Mouse (Mus musculus) hindbrain, embryonic 15.5 days (tissue): ENCODE data around the gene Ttll3. TPM values are rescaled to one million over a fixed set of nuclear protein-coding genes. Genes with fewer than 3 reads are reported as not detected.

Experiments used
- ATAC-seq: fragments of 200-750 bp; cut with Nextera tagmentation; 2 replicates; pipeline ENCODE4 v1.8.0; 2017; ENCODE audit warnings: low read depth, moderate number of reproducible peaks, moderate TSS enrichment; ENCODE audit not compliant: low FRiP score
- H3K27ac ChIP-seq: fragments of 300-500 bp; sonication (generic); replicated peaks from 2 replicates; pipeline ENCODE4 v1.5.1; 2015; ENCODE audit warnings: mild to moderate bottlenecking, inconsistent platforms
- H3K27me3 ChIP-seq: fragments of 300-500 bp; sonication (generic); 2 replicates; pipeline ENCODE4 v1.6.1; 2015; ENCODE audit warnings: control low read depth, inconsistent platforms
- H3K36me3 ChIP-seq: fragments of 300-500 bp; sonication (generic); 2 replicates; pipeline ENCODE4 v1.6.1; 2015; ENCODE audit warnings: control low read depth, inconsistent platforms
- H3K4me1 ChIP-seq: fragments of 300-500 bp; sonication (generic); replicated peaks from 2 replicates; pipeline ENCODE4 v1.6.1; 2015; ENCODE audit warnings: control low read depth, inconsistent platforms
- H3K4me2 ChIP-seq: fragments of 300-500 bp; sonication (generic); 2 replicates; pipeline ENCODE4 v1.6.1; 2015; ENCODE audit warnings: moderate library complexity, mild to moderate bottlenecking, inconsistent platforms
- H3K4me3 ChIP-seq: fragments of 300-500 bp; sonication (generic); 2 replicates; pipeline ENCODE4 v1.5.1; 2015; ENCODE audit warnings: mild to moderate bottlenecking, inconsistent platforms
- H3K9ac ChIP-seq: fragments of 300-500 bp; sonication (generic); 2 replicates; pipeline ENCODE4 v1.6.1; 2015; ENCODE audit warnings: inconsistent platforms
- H3K9me3 ChIP-seq: fragments of 300-500 bp; sonication (generic); 2 replicates; pipeline ENCODE4 v1.6.1; 2016; ENCODE audit warnings: control low read depth, inconsistent platforms
- WGBS: fragments of 180-500 bp; shearing (Covaris S2); methylation state at CpG from one replicate; pipeline ENCODE4 v1.1.7; 2015; 5-methylcytosine and 5-hydroxymethylcytosine counted together
- polyA plus RNA-seq: library from polyadenylated mRNA; unstranded; fragments of >200 nt; fragmentation: Nextera tagmentation; extraction: Ambion mirVana; gene quantifications from 2 replicates; pipeline ENCODE4 v1.2.1, GENCODE M21; 2015

Ttll3 gene
- 11.1 and 11.3 TPM in 2 replicates for polyA plus RNA-seq

GRCm38 (mm10) chr6:113388960-113389359 is at the start of gene Ttll3:
TSS of gene Ttll3 (plus strand) at chr6:113389260.
- H3K9me3 ChIP-seq = no peaks in the 10 kb centered on the region
- H3K27me3 ChIP-seq = no peaks in the 10 kb centered on the region
- WGBS = 74% methylated on average over 8 of the region's 8 CpGs
- peaks cover 9% of the 10 kb centered on the region for H3K4me1 ChIP-seq
- no peak within 1 kb of the TSS for H3K9ac ChIP-seq
- H3K4me3 ChIP-seq = no peak within 1 kb of the TSS
- no peak within 1 kb of the TSS for H3K4me2 ChIP-seq
- peaks cover 61% of the 10 kb centered on the region for H3K36me3 ChIP-seq
- no peak within 1 kb of the TSS for H3K27ac ChIP-seq
- ATAC-seq = no peak

DNA sequence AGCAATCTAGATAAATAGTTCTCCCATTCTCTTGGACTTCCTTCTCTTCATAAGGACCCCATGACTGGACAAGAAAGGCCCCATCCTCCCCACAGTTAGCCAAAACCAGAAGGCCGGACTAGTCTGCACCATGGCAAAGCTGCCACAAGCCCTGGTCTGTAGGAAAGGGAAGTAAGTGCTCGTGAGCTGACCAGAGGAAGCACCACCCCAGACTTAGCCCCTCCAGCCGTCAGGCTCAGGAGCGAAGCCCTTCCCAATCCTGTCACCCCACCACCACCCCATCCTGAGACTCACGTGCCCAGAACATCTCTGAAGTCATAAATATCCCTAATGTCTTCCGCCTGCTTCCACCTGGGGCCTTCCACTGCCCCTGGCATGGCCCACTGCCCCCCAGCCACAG is 47.5 kb upstream of the Ttll3 start:
- Histone ChIP-seq H3K4me1 (peaks cover 31% of the 10 kb centered on the region), H3K27ac (peak overlapping the region; percentile 45), H3K9ac (no peak overlapping the region; the same call in 1 of the 2 replicates), H3K4me2 (peak overlapping the region; percentile 79), H3K4me3 (peak overlapping the region; percentile 8), H3K9me3 (no peaks in the 10 kb centered on the region), H3K27me3 (no peaks in the 10 kb centered on the region), H3K36me3 (peaks cover 21% of the 10 kb centered on the region)
- ATAC-seq = no peak
- WGBS = 85% methylated on average over 6 of the region's 6 CpGs

DNA sequence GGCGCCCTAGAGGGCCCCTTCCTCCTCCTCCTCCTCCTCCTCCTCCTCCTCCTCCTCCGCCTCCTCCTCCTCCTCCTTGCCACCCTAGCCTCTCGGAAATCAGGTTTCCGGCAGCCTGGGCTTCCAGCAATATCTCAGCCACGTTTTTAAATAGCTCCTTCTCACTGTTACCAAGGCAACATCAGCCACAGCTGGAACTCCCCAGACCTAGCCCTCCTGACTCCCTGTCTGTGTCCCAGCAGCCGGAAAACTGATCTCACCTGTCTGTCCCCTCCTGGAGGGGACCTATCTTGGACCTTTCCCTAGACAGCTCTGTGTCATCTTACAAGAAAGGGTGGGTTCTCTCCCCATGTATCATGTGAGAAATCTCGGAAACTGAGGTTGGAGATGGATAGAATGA is 46.8 kb upstream of the Ttll3 start:
- 42% methylated on average over 4 of the region's 7 CpGs for WGBS
- no peaks in the 10 kb centered on the region for H3K27me3 ChIP-seq
- peak overlapping the region; percentile 79 for H3K4me2 ChIP-seq
- peak overlapping the region; percentile 6; the same call in 1 of the 2 replicates for H3K27ac ChIP-seq
- ATAC-seq = no peak
- H3K4me1 ChIP-seq = peaks cover 31% of the 10 kb centered on the region
- H3K36me3 ChIP-seq = peaks cover 16% of the 10 kb centered on the region
- H3K4me3 ChIP-seq = peak overlapping the region; percentile 63
- no peaks in the 10 kb centered on the region for H3K9me3 ChIP-seq
- no peak overlapping the region for H3K9ac ChIP-seq

- H3K4me3 ChIP-seq = peak within 1 kb of the TSS; percentile 63
- peak within 1 kb of the TSS; percentile 79 for H3K4me2 ChIP-seq
- peak; percentile 83 for ATAC-seq
- whole genome bisulfite sequencing = 15% methylated on average over 32 of the region's 32 CpGs
- peak within 1 kb of the TSS; percentile 86 for H3K9ac ChIP-seq
- no peaks in the 10 kb centered on the region for H3K27me3 ChIP-seq
- peaks cover 5% of the 10 kb centered on the region for H3K36me3 ChIP-seq
- H3K9me3 ChIP-seq = no peaks in the 10 kb centered on the region
- H3K27ac ChIP-seq = peak within 1 kb of the TSS; percentile 50
- peaks cover 31% of the 10 kb centered on the region for H3K4me1 ChIP-seq
These were observed 45.6 kb upstream of the Ttll3 start, which contains the start of gene Camk1 for GRCm38 (mm10) chr6:113343177-113344092. TSS of gene Camk1 (minus strand) at chr6:113343984.

GRCm38 (mm10) chr6:113344321-113344720 is 44.7 kb upstream of the Ttll3 start:
- H3K4me2 ChIP-seq = peak overlapping the region; percentile 79
- WGBS = 47% methylated on average over 2 of the region's 2 CpGs
- H3K4me1 ChIP-seq = peaks cover 31% of the 10 kb centered on the region
- H3K4me3 ChIP-seq = peak overlapping the region; percentile 63
- H3K36me3 ChIP-seq = no peaks in the 10 kb centered on the region
- H3K27ac ChIP-seq = 0 out of 2 replicates have a peak overlapping the region, but pooled peaks have one; percentile 50
- H3K27me3 ChIP-seq = no peaks in the 10 kb centered on the region
- H3K9ac ChIP-seq = no peak overlapping the region; the same call in 1 of the 2 replicates
- H3K9me3 ChIP-seq = no peaks in the 10 kb centered on the region
- no peak for ATAC-seq

DNA sequence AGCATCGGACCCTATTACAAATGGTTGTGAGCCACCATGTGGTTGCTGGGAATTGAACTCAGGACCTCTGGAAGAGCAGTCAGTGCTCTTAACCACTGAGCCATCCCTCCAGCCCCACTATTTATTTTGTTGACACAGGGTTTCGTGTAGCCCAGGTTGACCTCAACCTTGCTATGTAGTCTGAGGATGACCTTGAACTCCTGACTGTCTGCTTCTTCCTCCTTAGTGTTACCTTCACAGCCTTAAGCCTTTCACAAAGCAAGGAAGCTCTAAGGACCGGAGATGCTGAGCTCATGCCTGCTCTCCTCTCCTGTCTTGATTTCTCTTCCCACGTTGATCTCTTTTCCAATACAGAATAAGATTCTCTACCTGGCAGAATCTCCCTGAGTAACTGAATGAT is 42.2 kb upstream of the Ttll3 start:
- WGBS = 80% methylated on average over 4 of the region's 4 CpGs
- Histone ChIP-seq H3K4me1 (peaks cover 24% of the 10 kb centered on the region), H3K4me2 (no peak overlapping the region), H3K27ac (no peak overlapping the region), H3K9ac (no peak overlapping the region), H3K4me3 (no peak overlapping the region), H3K27me3 (no peaks in the 10 kb centered on the region), H3K36me3 (no peaks in the 10 kb centered on the region), H3K9me3 (no peaks in the 10 kb centered on the region)
- ATAC-seq = no peak

DNA sequence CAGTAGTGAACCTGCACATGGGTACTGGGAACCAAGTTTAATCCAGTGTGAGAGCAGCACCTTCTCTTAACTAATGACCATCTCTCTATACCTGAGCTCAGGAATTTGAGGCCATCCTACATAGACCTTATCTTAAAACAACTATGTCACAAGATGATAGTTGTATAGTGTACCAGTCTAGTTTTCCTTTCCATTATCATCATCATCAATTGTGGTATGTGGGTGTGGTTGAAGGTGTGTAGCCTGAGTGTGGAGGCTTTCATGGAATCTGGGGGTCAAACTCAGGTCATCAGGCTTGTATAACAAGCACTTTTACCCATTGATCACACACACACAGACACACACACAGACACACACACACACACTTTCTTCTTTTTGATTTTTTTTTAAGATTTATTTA is 38.5 kb upstream of the Ttll3 start:
- Histone ChIP-seq H3K27ac (no peak overlapping the region), H3K27me3 (no peaks in the 10 kb centered on the region), H3K9ac (no peak overlapping the region), H3K9me3 (no peaks in the 10 kb centered on the region), H3K4me3 (no peak overlapping the region), H3K4me2 (no peak overlapping the region), H3K4me1 (no peaks in the 10 kb centered on the region), H3K36me3 (no peaks in the 10 kb centered on the region)
- no peak for ATAC-seq

- ATAC-seq = no peak
- Histone ChIP-seq H3K4me3 (no peak overlapping the region), H3K4me1 (no peaks in the 10 kb centered on the region), H3K4me2 (no peak overlapping the region), H3K27ac (no peak overlapping the region), H3K9me3 (no peaks in the 10 kb centered on the region), H3K27me3 (no peaks in the 10 kb centered on the region), H3K9ac (no peak overlapping the region), H3K36me3 (no peaks in the 10 kb centered on the region)
- WGBS = 100% methylated on average over 1 of the region's 1 CpGs
These were observed 37.9 kb upstream of the Ttll3 start for GRCm38 (mm10) chr6:113351161-113351560.

DNA sequence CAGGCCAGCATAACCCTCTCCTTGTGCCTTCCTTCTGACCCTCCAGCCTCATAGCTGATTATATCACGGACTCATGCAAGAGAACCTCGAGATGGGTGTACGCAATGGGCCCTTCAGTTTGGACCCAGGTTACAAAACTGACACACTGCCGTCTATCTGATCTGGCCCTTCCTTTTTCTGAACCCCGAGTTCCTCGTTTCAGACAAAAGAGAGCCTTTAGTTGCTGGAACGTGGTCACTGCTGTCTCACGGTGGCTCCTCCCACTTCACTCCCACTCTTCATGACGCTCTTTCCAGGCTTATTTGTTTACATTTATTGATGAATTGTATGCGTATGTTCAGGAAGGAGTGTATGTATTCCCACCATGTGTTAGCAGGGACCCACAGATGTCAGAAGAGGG is 37.4 kb upstream of the Ttll3 start:
- no peak overlapping the region for H3K4me2 ChIP-seq
- WGBS = 65% methylated on average over 10 of the region's 10 CpGs
- H3K9ac ChIP-seq = no peak overlapping the region
- no peak overlapping the region for H3K4me3 ChIP-seq
- no peaks in the 10 kb centered on the region for H3K27me3 ChIP-seq
- no peak for ATAC-seq
- H3K36me3 ChIP-seq = no peaks in the 10 kb centered on the region
- H3K27ac ChIP-seq = no peak overlapping the region
- no peaks in the 10 kb centered on the region for H3K9me3 ChIP-seq
- H3K4me1 ChIP-seq = no peaks in the 10 kb centered on the region

- Histone ChIP-seq H3K9ac (no peak overlapping the region), H3K4me1 (no peaks in the 10 kb centered on the region), H3K9me3 (no peaks in the 10 kb centered on the region), H3K36me3 (no peaks in the 10 kb centered on the region), H3K4me2 (no peak overlapping the region), H3K4me3 (no peak overlapping the region), H3K27ac (no peak overlapping the region), H3K27me3 (no peaks in the 10 kb centered on the region)
- no peak for ATAC-seq
- WGBS = 76% methylated on average over 3 of the region's 3 CpGs
These were observed 36.2 kb upstream of the Ttll3 start for GRCm38 (mm10) chr6:113352820-113353219.

DNA sequence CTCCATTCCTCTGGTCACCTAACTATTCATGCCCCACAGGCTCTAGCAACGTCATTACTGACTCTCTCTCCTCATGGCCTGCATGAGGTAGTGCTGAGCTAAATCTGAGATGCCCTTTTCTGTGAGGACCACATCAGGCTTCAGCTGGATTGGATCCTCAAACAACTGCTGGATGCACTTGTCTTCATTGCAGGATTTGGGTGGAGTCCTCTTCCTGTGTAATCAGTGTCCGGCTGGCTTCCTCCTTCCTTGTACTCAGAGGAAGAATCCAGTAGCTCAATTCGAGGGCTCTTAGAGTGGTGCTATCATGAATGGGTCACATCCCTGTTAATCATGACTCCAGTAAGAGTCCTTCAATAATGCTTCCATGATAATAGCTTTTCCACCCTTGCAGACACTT is 35.4 kb upstream of the Ttll3 start:
- no peaks in the 10 kb centered on the region for H3K9me3 ChIP-seq
- no peak overlapping the region for H3K4me2 ChIP-seq
- H3K4me1 ChIP-seq = no peaks in the 10 kb centered on the region
- no peaks in the 10 kb centered on the region for H3K36me3 ChIP-seq
- H3K4me3 ChIP-seq = no peak overlapping the region
- WGBS = 84% methylated on average over 3 of the region's 3 CpGs
- H3K27ac ChIP-seq = no peak overlapping the region
- ATAC-seq = no peak
- H3K9ac ChIP-seq = no peak overlapping the region
- no peaks in the 10 kb centered on the region for H3K27me3 ChIP-seq

- Histone ChIP-seq H3K27me3 (no peaks in the 10 kb centered on the region), H3K36me3 (no peaks in the 10 kb centered on the region), H3K4me3 (no peak overlapping the region), H3K4me1 (no peaks in the 10 kb centered on the region), H3K27ac (no peak overlapping the region), H3K9ac (no peak overlapping the region), H3K4me2 (no peak overlapping the region), H3K9me3 (no peaks in the 10 kb centered on the region)
- ATAC-seq = no peak
- 76% methylated on average over 4 of the region's 4 CpGs for WGBS
These were observed 27.6 kb upstream of the Ttll3 start for GRCm38 (mm10) chr6:113361476-113361875.
